Mouse (Mus musculus): ENCODE results near the gene Pdss2. TPM values are rescaled to one million over a fixed set of nuclear protein-coding genes. Genes with fewer than 3 reads are reported as not detected.

The Pdss2 gene
- total RNA-seq, 1 experiment from 2014 or later, result 17.2 TPM

- DNase-seq, result peak; percentile 10
Observed at GRCm38 (mm10) chr10:43440050-43440449, 218.8 kb downstream of the Pdss2 start.

DNA sequence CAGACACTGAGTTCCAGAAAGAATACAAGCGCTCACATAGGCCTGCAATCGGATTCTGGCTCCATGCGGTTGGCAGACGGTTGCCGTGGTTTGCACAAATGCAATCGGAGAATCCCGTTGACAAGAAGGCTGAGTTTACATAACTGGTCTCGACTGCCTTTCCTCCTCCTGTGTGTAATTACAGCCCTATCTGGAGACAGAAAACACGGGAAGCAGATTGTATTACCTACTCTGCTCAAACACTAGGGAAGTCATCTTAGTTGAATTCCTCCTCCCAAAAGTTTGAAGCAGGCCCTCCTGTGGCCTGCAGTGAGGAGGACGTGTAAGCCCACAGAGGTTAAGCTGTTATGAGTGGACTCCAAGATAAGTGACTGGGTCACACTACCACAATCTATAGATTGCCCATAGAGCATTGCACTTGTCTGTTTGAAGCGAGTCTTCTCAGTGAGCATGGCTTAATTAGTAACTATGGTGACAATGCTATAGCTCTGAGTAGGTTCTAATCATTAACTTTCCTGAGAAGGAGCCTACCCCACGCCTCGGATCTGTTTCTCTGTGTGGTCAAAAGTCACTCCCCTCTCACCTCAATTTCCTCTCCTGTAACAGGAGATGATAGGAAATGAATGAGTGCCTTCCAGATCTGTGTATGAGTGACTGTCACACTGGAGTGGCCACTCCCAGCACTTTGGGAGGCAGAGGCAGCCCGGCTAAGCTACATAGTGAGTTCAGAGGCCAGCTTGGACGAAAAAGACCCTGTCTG is 219.9 kb downstream of the Pdss2 start:
- DNase-seq, result no peak

GRCm38 (mm10) chr10:43448656-43449055 is 227.4 kb downstream of the Pdss2 start:
- DNase-seq, result no peak

DNA sequence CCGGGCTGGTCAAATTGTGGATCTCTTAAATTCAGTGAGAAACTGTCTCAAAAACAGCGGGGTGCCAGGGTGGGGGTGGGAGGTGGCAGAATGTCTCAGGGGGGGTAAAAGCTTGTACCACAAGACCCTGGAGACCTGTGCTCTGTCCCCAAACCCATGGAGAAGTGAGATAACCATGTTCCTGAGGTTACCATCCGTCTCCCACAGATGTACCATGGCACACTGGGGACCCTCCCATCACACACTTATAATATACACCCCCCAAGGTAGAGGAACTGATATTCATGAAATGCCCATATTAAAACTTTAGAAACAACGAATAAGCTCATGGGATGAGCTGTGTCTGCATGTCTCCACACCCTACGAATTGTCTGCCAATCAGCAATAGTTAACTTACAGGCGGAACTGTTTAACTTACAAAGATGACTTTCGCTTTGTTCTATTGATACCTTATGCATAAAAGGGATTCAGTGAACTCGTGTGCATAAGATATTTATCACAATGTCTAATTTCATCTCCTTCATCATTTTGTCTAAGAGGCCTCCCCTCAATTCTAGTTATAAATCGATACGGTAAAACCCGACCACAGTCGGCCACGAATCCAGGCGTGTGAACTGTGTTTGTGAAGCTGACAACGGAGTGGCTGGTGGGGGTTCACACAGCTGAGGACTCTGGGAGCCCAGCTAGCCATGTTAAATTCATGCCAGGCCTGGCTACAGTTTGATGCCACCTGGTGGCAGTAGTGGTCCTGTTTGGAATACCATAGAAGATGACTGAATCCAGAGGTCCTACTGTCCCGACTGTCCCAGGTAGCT is 230.8 kb downstream of the Pdss2 start:
- peak; percentile 82 for DNase-seq

GRCm38 (mm10) chr10:43452663-43452996 is 231.3 kb downstream of the Pdss2 start:
- no peak for DNase-seq

DNA sequence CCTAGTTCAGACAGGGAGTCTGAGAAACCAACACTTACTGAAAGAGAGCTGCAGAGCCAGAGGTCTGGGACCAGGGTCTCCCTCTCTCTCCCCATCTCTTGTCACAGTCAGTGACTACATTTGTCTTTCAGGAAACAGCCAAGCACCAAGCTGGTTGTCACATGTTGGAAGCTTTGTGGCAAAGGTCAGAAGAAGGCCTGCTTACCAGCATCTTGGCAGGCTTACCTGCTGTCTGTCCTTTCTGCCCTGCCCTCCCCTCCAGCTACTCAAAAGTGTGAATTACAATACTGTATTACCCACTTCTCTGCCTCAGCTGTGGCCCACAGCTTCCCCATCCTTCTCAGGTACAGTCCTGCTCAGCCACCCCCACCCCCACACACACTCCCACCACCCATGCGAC is 232.9 kb downstream of the Pdss2 start:
- DNase-seq, result no peak

DNA sequence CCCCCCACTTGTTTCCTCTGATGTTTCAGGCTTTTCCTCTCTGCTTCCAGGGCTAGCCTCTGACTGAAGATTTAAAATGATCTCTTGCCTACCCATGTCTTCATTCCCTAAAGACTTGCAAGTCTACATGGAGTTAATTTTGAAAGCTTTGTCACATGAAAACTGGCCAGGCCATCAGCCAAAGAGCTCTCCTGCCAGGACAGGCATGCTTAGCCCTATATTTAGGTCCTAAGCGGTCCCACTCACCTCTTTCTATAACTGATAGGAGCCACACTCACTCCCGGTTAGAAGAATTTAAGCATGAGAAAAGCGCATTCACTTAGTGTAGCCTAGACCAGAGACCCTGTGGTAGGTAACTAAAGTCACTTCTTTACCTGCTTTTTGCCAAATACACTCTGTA is 233.4 kb downstream of the Pdss2 start:
- DNase-seq, result no peak

- DNase-seq, result no peak
Observed at GRCm38 (mm10) chr10:43462821-43463220, 241.5 kb downstream of the Pdss2 start.

- no peak for DNase-seq
Observed at GRCm38 (mm10) chr10:43463227-43463626, 241.9 kb downstream of the Pdss2 start.

DNA sequence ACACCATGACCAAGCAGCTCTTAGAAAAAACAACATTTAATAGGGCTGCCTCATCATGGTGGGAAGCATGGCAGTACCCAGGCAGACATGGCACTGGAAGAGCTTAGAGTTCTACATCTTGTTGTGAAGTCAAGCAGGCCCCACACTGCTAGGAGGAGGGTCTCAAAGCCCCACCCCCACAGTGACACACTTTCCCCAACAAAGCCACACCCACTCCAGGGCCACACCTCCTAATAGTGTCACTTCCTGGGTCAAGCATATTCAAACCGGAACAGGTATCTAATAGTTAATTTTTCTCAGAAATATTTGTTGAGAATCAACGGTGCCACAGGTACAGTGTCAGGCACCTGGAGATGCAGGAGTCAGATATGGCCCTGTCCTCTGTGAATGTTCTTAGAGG is 244.9 kb downstream of the Pdss2 start:
- no peak for DNase-seq

DNA sequence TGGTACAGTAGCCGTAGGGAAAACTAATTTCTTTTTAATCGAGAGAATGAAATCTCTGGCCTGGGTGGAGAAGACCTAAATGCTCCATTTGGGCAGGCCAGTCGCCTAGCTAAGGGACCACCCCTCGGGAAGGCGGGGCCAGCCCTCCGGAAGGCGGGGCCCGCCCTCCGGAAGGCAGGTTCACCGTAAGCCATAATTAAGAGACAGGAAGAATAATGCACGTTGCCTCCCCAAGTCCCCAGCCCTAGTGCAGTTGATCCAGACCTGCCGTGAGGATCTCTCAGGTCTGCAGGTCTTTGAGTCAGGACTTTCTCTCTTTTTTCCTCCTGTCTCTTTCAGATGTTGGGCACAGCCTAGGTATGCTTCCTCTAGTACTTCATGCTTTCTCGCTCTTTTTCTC is 246.4 kb downstream of the Pdss2 start:
- peak; percentile 19 for DNase-seq

DNA sequence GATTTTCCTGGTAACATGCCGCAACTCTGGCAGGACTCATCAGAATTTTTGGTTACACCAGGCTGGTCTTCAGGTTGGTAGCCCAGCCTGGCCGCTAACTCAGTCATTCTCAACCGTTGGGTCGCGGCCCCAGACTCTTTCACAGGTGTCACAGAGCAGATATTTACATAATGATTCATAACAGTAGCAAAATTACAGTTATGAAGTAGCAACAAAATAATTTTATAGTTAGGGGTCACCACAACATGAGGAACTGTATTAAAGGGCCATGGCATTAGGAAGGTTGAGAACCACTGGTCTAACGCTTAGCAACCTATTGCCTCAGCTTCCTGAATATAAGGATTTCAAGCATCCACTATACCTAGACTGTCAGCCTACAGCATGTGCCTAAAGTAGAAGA is 247.0 kb downstream of the Pdss2 start:
- DNase-seq, result no peak

DNA sequence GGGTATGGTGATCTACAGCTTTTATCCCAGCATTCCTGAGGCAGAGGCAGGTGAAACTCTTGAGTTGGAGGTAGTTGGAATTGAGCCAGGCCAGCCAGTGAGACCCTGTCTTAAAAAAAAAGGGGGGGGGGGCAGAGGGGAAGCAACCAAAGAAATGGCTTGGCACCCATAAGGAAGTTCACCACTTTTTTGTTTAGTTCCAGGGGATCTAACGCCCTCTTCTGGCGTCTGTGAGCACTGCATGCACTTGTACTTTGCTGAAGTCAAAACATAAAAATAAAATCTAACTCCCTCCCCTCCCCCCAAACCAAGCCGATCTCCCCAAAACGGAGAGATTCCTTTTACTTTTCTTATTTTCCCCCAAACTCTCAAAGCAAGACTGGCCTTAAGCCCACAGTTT is 254.1 kb downstream of the Pdss2 start:
- DNase-seq, result peak; percentile 63

DNA sequence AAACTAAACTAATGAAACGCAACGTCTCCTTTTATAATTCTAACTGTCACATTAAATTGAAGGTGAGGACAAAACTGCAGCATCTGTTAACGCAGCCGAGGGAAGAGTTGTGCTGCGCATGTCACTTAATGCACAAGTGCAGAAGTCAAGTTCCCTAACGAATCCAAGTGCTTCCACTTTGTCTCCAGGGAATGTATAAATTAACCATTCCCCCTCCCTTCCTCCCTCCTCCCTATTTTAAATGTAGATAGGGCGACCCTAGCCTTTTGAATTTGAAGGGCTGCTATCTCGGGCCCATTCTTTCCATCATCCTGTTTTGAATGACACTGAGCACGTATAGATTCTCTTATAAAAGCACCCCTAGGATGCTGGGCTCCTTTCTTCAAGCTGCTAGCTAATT is 256.2 kb downstream of the Pdss2 start:
- DNase-seq, result no peak

- peak; percentile 84 for DNase-seq
Observed at GRCm38 (mm10) chr10:43477865-43478681, 256.8 kb downstream of the Pdss2 start.

DNA sequence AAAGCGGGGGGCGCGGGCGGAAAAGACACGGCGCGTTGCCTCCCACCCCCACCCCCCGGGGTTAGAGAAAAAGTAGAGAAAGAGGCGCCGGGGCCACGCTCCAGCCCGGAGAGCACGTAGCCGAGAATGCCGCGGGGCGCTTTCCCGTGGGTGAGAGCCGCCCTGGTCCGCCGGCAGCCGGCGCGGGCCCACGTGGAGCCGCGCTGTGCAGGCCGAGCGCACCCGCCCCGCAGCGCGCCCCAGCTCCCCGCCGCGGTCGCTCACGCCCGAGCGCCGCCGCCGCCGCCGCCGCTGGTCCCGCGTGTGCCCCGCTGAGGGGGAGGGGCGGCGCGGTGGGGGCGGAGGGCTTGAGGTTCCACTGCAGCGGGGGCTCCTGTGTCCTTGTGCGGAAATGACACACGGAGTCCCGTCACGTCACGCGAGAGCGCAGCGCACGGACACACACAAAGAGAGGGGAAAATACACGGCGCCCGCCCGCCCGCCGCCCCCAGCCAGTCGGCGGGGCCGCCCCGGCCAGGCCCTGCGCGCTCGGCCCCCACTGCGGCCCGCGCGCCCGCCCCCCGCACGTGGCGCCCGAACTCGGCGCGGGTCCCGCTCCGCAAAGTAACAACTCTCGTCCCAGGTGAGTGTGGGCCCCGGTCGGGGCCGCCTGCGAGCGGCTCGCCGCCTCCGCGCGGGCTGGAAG is 257.6 kb downstream of the Pdss2 start, which contains the start of gene Bend3:
Gene Bend3, plus strand, starts transcription at position 81 of the 685 bp plus-strand sequence.
- DNase-seq, result peak; percentile 82

GRCm38 (mm10) chr10:43479436-43480157 is 258.3 kb downstream of the Pdss2 start:
- peak; percentile 94 for DNase-seq

GRCm38 (mm10) chr10:43480227-43480849 is 259.1 kb downstream of the Pdss2 start:
- DNase-seq, result no peak

GRCm38 (mm10) chr10:43481179-43481578 is 259.9 kb downstream of the Pdss2 start:
- DNase-seq, result no peak

- no peak for DNase-seq
Observed at GRCm38 (mm10) chr10:43482021-43482420, 260.7 kb downstream of the Pdss2 start.

- peak; percentile 79 for DNase-seq
Observed at GRCm38 (mm10) chr10:43483426-43483995, 262.2 kb downstream of the Pdss2 start.

All from adrenal gland, postnatal 14 days (tissue).